Mouse (Mus musculus): ENCODE results near the gene Agap1. TPM values are rescaled to one million over a fixed set of nuclear protein-coding genes. Genes with fewer than 3 reads are reported as not detected.

Agap1 gene
- polyA plus RNA-seq, 1 experiment from 2014 or later: 11.3 TPM

GRCm38 (mm10) chr1:89666154-89666553, 211.5 kb downstream of the Agap1 start:
- Histone ChIP-seq H3K4me2 (no peak overlapping the region), H3K9ac (no peak overlapping the region), H3K4me1 (no peaks in the 10 kb centered on the region), H3K4me3 (replicated peaks) (no peak overlapping the region), H3K27ac (no peak overlapping the region), H3K9me3 (replicated peaks) (no peaks in the 10 kb centered on the region), H3K27me3 (no peaks in the 10 kb centered on the region), H3K36me3 (peaks cover 44% of the 10 kb centered on the region)
- no peak for ATAC-seq (replicated peaks; ENCODE audit: low FRiP score)
- WGBS: 83% methylated on average over 5 of the region's 5 CpGs

- ATAC-seq (replicated peaks; ENCODE audit: low FRiP score): no peak
- 87% methylated on average over 7 of the region's 7 CpGs for WGBS
These were observed 212.8 kb downstream of the Agap1 start for GRCm38 (mm10) chr1:89667387-89667786.

GRCm38 (mm10) chr1:89668635-89669034, 214.0 kb downstream of the Agap1 start:
- ATAC-seq (replicated peaks; ENCODE audit: low FRiP score): no peak
- H3K27me3 ChIP-seq: no peaks in the 10 kb centered on the region

More at GRCm38 (mm10) chr1:89667387-89667786, 212.8 kb downstream of the Agap1 start:
- peaks cover 57% of the 10 kb centered on the region for H3K36me3 ChIP-seq
- no peaks in the 10 kb centered on the region for H3K27me3 ChIP-seq
- no peak overlapping the region for H3K27ac ChIP-seq
- no peaks in the 10 kb centered on the region for H3K4me1 ChIP-seq
- no peaks in the 10 kb centered on the region for H3K9me3 ChIP-seq (replicated peaks)
- H3K4me2 ChIP-seq: no peak overlapping the region
- no peak overlapping the region for H3K4me3 ChIP-seq (replicated peaks)
- H3K9ac ChIP-seq: no peak overlapping the region

GRCm38 (mm10) chr1:89671110-89671787, 216.6 kb downstream of the Agap1 start:
- WGBS: 64% methylated on average over 26 of the region's 26 CpGs
- Histone ChIP-seq H3K4me2 (no peak overlapping the region), H3K27ac (no peak overlapping the region), H3K4me1 (no peaks in the 10 kb centered on the region), H3K9ac (no peak overlapping the region), H3K27me3 (no peaks in the 10 kb centered on the region), H3K4me3 (replicated peaks) (no peak overlapping the region), H3K36me3 (peaks cover 67% of the 10 kb centered on the region), H3K9me3 (replicated peaks) (no peaks in the 10 kb centered on the region)
- no peak for ATAC-seq (replicated peaks; ENCODE audit: low FRiP score)

More at GRCm38 (mm10) chr1:89668635-89669034, 214.0 kb downstream of the Agap1 start:
- WGBS: 83% methylated on average over 9 of the region's 9 CpGs
- Histone ChIP-seq H3K4me1 (no peaks in the 10 kb centered on the region), H3K36me3 (peaks cover 69% of the 10 kb centered on the region), H3K27ac (no peak overlapping the region), H3K9ac (no peak overlapping the region), H3K4me2 (no peak overlapping the region), H3K9me3 (replicated peaks) (no peaks in the 10 kb centered on the region), H3K4me3 (replicated peaks) (no peak overlapping the region)

- Histone ChIP-seq H3K36me3 (peaks cover 69% of the 10 kb centered on the region), H3K27me3 (no peaks in the 10 kb centered on the region), H3K9me3 (replicated peaks) (no peaks in the 10 kb centered on the region), H3K9ac (no peak overlapping the region), H3K4me1 (no peaks in the 10 kb centered on the region), H3K4me3 (replicated peaks) (no peak overlapping the region), H3K4me2 (no peak overlapping the region), H3K27ac (no peak overlapping the region)
- WGBS: 86% methylated on average over 6 of the region's 6 CpGs
- ATAC-seq (replicated peaks; ENCODE audit: low FRiP score): no peak
These were observed 218.5 kb downstream of the Agap1 start for GRCm38 (mm10) chr1:89673071-89673470.

GRCm38 (mm10) chr1:89673686-89674085, 219.1 kb downstream of the Agap1 start:
- 94% methylated on average over 3 of the region's 3 CpGs for WGBS
- Histone ChIP-seq H3K4me3 (replicated peaks) (no peak overlapping the region), H3K4me1 (no peaks in the 10 kb centered on the region), H3K36me3 (peaks cover 65% of the 10 kb centered on the region), H3K27me3 (no peaks in the 10 kb centered on the region), H3K4me2 (no peak overlapping the region), H3K9ac (no peak overlapping the region), H3K9me3 (replicated peaks) (no peaks in the 10 kb centered on the region), H3K27ac (no peak overlapping the region)
- ATAC-seq (replicated peaks; ENCODE audit: low FRiP score): no peak

- WGBS: 87% methylated on average over 9 of the region's 9 CpGs
- Histone ChIP-seq H3K27ac (no peak overlapping the region), H3K4me3 (replicated peaks) (no peak overlapping the region), H3K9me3 (replicated peaks) (no peaks in the 10 kb centered on the region), H3K4me1 (no peaks in the 10 kb centered on the region), H3K36me3 (peaks cover 65% of the 10 kb centered on the region), H3K27me3 (no peaks in the 10 kb centered on the region), H3K4me2 (no peak overlapping the region), H3K9ac (no peak overlapping the region)
- no peak for ATAC-seq (replicated peaks; ENCODE audit: low FRiP score)
These were observed 220.1 kb downstream of the Agap1 start for GRCm38 (mm10) chr1:89674681-89675080.

GRCm38 (mm10) chr1:89676411-89676810, 221.8 kb downstream of the Agap1 start:
- H3K4me3 ChIP-seq (replicated peaks): no peak overlapping the region
- H3K36me3 ChIP-seq: peaks cover 51% of the 10 kb centered on the region
- H3K27me3 ChIP-seq: no peaks in the 10 kb centered on the region
- no peak overlapping the region for H3K4me2 ChIP-seq
- H3K27ac ChIP-seq: no peak overlapping the region
- no peak overlapping the region for H3K9ac ChIP-seq
- WGBS: 80% methylated on average over 4 of the region's 4 CpGs
- no peaks in the 10 kb centered on the region for H3K4me1 ChIP-seq
- no peaks in the 10 kb centered on the region for H3K9me3 ChIP-seq (replicated peaks)
- ATAC-seq (replicated peaks; ENCODE audit: low FRiP score): no peak

GRCm38 (mm10) chr1:89680673-89681072, 226.1 kb downstream of the Agap1 start:
- Histone ChIP-seq H3K9ac (no peak overlapping the region), H3K4me1 (no peaks in the 10 kb centered on the region), H3K4me2 (no peak overlapping the region), H3K4me3 (replicated peaks) (no peak overlapping the region), H3K27ac (no peak overlapping the region), H3K9me3 (replicated peaks) (no peaks in the 10 kb centered on the region), H3K27me3 (no peaks in the 10 kb centered on the region), H3K36me3 (peaks cover 27% of the 10 kb centered on the region)
- no peak for ATAC-seq (replicated peaks; ENCODE audit: low FRiP score)
- 82% methylated on average over 7 of the region's 7 CpGs for WGBS

GRCm38 (mm10) chr1:89688914-89689313, 234.3 kb downstream of the Agap1 start:
- Histone ChIP-seq H3K27me3 (no peaks in the 10 kb centered on the region), H3K4me3 (replicated peaks) (no peak overlapping the region), H3K9ac (no peak overlapping the region), H3K27ac (no peak overlapping the region), H3K9me3 (replicated peaks) (no peaks in the 10 kb centered on the region), H3K4me1 (peaks cover 14% of the 10 kb centered on the region; the same call in 1 of the 2 replicates), H3K36me3 (peaks cover 15% of the 10 kb centered on the region), H3K4me2 (no peak overlapping the region)
- WGBS: 70% methylated on average over 10 of the region's 10 CpGs
- ATAC-seq (replicated peaks; ENCODE audit: low FRiP score): peak; percentile 61

- no peak for ATAC-seq (replicated peaks; ENCODE audit: low FRiP score)
- no peak overlapping the region for H3K4me3 ChIP-seq (replicated peaks)
- H3K27ac ChIP-seq: no peak overlapping the region
- no peaks in the 10 kb centered on the region for H3K9me3 ChIP-seq (replicated peaks)
- peaks cover 14% of the 10 kb centered on the region; the same call in 1 of the 2 replicates for H3K4me1 ChIP-seq
- WGBS: 82% methylated on average over 22 of the region's 22 CpGs
- no peaks in the 10 kb centered on the region for H3K27me3 ChIP-seq
- H3K4me2 ChIP-seq: no peak overlapping the region
- H3K36me3 ChIP-seq: peaks cover 14% of the 10 kb centered on the region
- H3K9ac ChIP-seq: no peak overlapping the region
These were observed 235.1 kb downstream of the Agap1 start for GRCm38 (mm10) chr1:89689544-89690212.

- ATAC-seq (replicated peaks; ENCODE audit: low FRiP score): no peak
- Histone ChIP-seq H3K4me3 (replicated peaks) (no peak overlapping the region), H3K9me3 (replicated peaks) (no peaks in the 10 kb centered on the region), H3K36me3 (no peaks in the 10 kb centered on the region; the same call in 1 of the 2 replicates), H3K4me1 (peaks cover 14% of the 10 kb centered on the region; the same call in 1 of the 2 replicates), H3K4me2 (no peak overlapping the region), H3K27ac (no peak overlapping the region), H3K9ac (no peak overlapping the region), H3K27me3 (no peaks in the 10 kb centered on the region)
- WGBS: 50% methylated on average over 1 of the region's 1 CpGs
These were observed 236.5 kb downstream of the Agap1 start for GRCm38 (mm10) chr1:89691096-89691495.
